Mouse (Mus musculus) urinary bladder, postnatal 10 days (tissue): ENCODE measurements around the gene Nup85.
A peak's percentile ranks its signal among the peaks of the same experiment; 100 is the strongest.

Experiments
- DNase-seq: peaks from one replicate; pipeline ENCODE4 v3.0.0; 2022; ENCODE audit warnings: low spot score

Gene Nup85

GRCm38 (mm10) chr11:115582913-115583606, 18.8 kb downstream of the Nup85 start:
- no peak for DNase-seq

- DNase-seq = no peak
Observed at GRCm38 (mm10) chr11:115584376-115585073, 20.3 kb downstream of the Nup85 start.

GRCm38 (mm10) chr11:115585573-115586100, 21.4 kb downstream of the Nup85 start:
- DNase-seq = no peak

GRCm38 (mm10) chr11:115586403-115586802, 22.2 kb downstream of the Nup85 start:
- no peak for DNase-seq

GRCm38 (mm10) chr11:115587984-115588383, 23.8 kb downstream of the Nup85 start:
- no peak for DNase-seq

- DNase-seq = no peak
Observed at GRCm38 (mm10) chr11:115590526-115591075, 26.4 kb downstream of the Nup85 start.

- DNase-seq = no peak
Observed at GRCm38 (mm10) chr11:115595209-115595608, 31.0 kb downstream of the Nup85 start.

GRCm38 (mm10) chr11:115598309-115598708, 34.1 kb downstream of the Nup85 start:
- DNase-seq = no peak

- no peak for DNase-seq
Observed at GRCm38 (mm10) chr11:115599722-115600121, 35.5 kb downstream of the Nup85 start.

- no peak for DNase-seq
Observed at GRCm38 (mm10) chr11:115600743-115601142, 36.5 kb downstream of the Nup85 start.

GRCm38 (mm10) chr11:115601174-115601573, 36.9 kb downstream of the Nup85 start:
- DNase-seq = no peak

- no peak for DNase-seq
Observed at GRCm38 (mm10) chr11:115603128-115603475, 38.9 kb downstream of the Nup85 start.

- DNase-seq = peak; percentile 68
Observed at GRCm38 (mm10) chr11:115603476-115604303, 39.5 kb downstream of the Nup85 start, which contains the start of the genes Mrps7 and Gga3. Mrps7 (plus strand) TSS chr11:115603925. Gga3 (minus strand) TSS chr11:115604051.

GRCm38 (mm10) chr11:115604304-115604696, 40.1 kb downstream of the Nup85 start:
- DNase-seq = no peak

GRCm38 (mm10) chr11:115606733-115607132, 42.5 kb downstream of the Nup85 start:
- no peak for DNase-seq

- DNase-seq = no peak
Observed at GRCm38 (mm10) chr11:115608421-115609399, 44.5 kb downstream of the Nup85 start.

- no peak for DNase-seq
Observed at GRCm38 (mm10) chr11:115609576-115609975, 45.3 kb downstream of the Nup85 start.

GRCm38 (mm10) chr11:115611173-115611572, 46.9 kb downstream of the Nup85 start:
- no peak for DNase-seq

- peak; percentile 43 for DNase-seq
Observed at GRCm38 (mm10) chr11:115612059-115612409, 47.8 kb downstream of the Nup85 start.

- peak; percentile 78 for DNase-seq
Observed at GRCm38 (mm10) chr11:115612410-115613137, 48.3 kb downstream of the Nup85 start, which contains the start of gene Mif4gd. Mif4gd (minus strand) TSS chr11:115612969.
